Mouse (Mus musculus) olfactory bulb, adult 2 months (tissue): ENCODE measurements at regions not wholly inside any gene's neighbourhood (a gene's known extent, or its start where the extent isn't known, plus 50 kb on each side); places are given as distances from the start of the nearest gene placed in this dataset.

Source experiments
- H3K27ac ChIP-seq: fragments of 200-500 bp; 2 replicates; pipeline ENCODE4 v1.5.1; 2012; ENCODE audit warnings: low read depth, low read length; ENCODE audit not compliant: insufficient read depth
- H3K4me1 ChIP-seq: fragments of 200-500 bp; 2 replicates; pipeline ENCODE4 v1.6.1; 2012; ENCODE audit warnings: low read length; ENCODE audit not compliant: control insufficient read depth, insufficient read depth
- H3K4me3 ChIP-seq: fragments of 200-500 bp; 2 replicates; pipeline ENCODE4 v1.5.1; 2012; ENCODE audit warnings: mild to moderate bottlenecking, low read depth, low read length, moderate library complexity; ENCODE audit not compliant: insufficient read depth
- CTCF ChIP-seq: fragments of 200-500 bp; IDR thresholded peaks from 2 replicates; pipeline ENCODE4 v1.5.1; 2012; ENCODE audit warnings: low read depth, mild to moderate bottlenecking, low read length, moderate library complexity; ENCODE audit not compliant: insufficient read depth
- POLR2A ChIP-seq: fragments of 200-500 bp; IDR thresholded peaks from 2 replicates; pipeline ENCODE4 v1.6.1; 2012; ENCODE audit warnings: mild to moderate bottlenecking, low read depth, low read length, moderate library complexity; ENCODE audit not compliant: insufficient read depth
- WGBS: fragments of 180-500 bp; shearing (Covaris S2); methylation state at CpG from one replicate; pipeline ENCODE4 v1.1.7; 2018; 5-methylcytosine and 5-hydroxymethylcytosine counted together

DNA sequence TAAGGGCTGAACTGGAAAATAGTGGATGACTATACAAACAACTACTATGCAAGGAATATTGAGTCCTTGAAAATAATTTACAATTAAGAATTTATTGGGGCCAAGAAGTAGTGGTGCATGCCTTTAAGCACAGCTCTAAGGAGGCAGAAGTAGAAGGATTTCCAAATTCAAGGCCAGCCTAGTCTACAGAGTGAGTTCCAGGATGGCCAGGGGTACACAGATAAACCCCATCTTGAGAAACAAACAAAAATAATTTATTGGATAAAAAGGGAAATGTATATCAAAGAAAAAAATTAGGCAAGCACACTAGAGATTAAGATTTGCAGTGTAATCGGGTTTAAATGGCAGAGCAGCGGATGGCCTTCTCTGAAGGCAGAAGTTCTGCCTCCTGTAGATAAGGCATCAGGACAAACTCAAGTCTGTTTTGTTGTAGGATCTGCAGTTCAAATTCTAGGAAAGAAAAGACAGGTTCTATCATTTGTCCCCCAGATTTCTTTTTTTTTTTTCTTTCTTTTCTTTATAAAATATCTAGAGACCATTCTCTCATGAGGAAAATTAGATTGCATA, 110.7 kb upstream of the Man2a1 start:
- TF ChIP-seq CTCF (no peak), POLR2A (no peak)
- Histone ChIP-seq H3K4me1 (no peaks in the 10 kb centered on the region; the same call in 1 of the 2 replicates), H3K4me3 (no peak overlapping the region), H3K27ac (no peak overlapping the region; the same call in 1 of the 2 replicates)
- over 99% methylated on average over 2 of the region's 2 CpGs for WGBS

- Histone ChIP-seq H3K4me1 (no peaks in the 10 kb centered on the region; the same call in 1 of the 2 replicates), H3K4me3 (no peak overlapping the region), H3K27ac (no peak overlapping the region)
- no peak for TF ChIP-seq POLR2A
- TF ChIP-seq CTCF = no peak
- 56% methylated on average over 7 of the region's 7 CpGs for WGBS
Measured at GRCm38 (mm10) chr17:64490664-64491063, 109.9 kb upstream of the Man2a1 start.

GRCm38 (mm10) chr17:64491922-64492353, 108.6 kb upstream of the Man2a1 start:
- no peak overlapping the region for H3K4me3 ChIP-seq
- WGBS = 63% methylated on average over 10 of the region's 10 CpGs
- TF ChIP-seq POLR2A = no peak
- no peak for TF ChIP-seq CTCF

GRCm38 (mm10) chr17:64492614-64493269, 107.8 kb upstream of the Man2a1 start:
- Histone ChIP-seq H3K4me1 (no peaks in the 10 kb centered on the region), H3K4me3 (no peak overlapping the region)
- 58% methylated on average over 8 of the region's 9 CpGs for WGBS

More at GRCm38 (mm10) chr17:64491922-64492353, 108.6 kb upstream of the Man2a1 start:
- Histone ChIP-seq H3K27ac (no peak overlapping the region), H3K4me1 (no peaks in the 10 kb centered on the region)

DNA sequence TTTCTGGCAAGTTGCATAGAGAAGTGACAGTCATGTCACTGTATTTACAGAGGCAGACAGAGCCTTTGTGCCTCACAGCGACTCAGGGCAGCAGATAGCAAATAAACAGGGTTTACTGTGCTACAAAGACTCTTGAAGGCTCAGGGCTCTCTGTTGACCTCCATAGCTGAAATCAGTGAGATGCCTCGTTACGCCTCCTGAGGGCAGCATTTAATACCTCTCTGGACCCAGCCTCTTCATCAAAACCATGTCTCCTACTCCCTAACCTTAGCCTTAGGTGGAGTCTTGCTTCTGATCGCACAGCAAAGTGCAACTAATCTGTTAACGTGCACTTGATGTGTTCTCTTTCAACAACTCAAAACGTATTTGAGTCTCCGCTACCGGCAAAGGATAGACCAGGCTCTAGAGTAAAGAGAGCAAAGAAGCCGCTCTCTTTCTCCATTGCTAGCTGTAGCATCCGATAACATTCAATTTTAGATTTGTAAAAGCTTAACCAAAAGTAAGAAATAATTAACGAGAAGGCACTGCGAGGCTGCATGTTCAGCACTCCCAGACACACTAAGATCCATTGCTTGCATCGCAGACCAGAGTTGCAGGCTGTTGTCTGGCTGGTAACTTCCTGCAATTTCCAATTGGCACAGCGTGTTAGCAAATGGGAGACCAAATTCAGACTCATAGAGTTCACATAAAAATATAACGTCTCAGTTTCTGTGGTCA, 101.1 kb upstream of the Man2a1 start:
- TF ChIP-seq CTCF (no peak), POLR2A (no peak)
- no peak overlapping the region for H3K4me3 ChIP-seq
- WGBS = 63% methylated on average over 15 of the region's 15 CpGs
- no peak overlapping the region for H3K27ac ChIP-seq
- no peaks in the 10 kb centered on the region for H3K4me1 ChIP-seq

More at GRCm38 (mm10) chr17:64492614-64493269, 107.8 kb upstream of the Man2a1 start:
- no peak overlapping the region for H3K27ac ChIP-seq
- TF ChIP-seq CTCF = 0 out of 2 replicates have a peak, but pooled peaks have one; percentile 11
- no peak for TF ChIP-seq POLR2A

DNA sequence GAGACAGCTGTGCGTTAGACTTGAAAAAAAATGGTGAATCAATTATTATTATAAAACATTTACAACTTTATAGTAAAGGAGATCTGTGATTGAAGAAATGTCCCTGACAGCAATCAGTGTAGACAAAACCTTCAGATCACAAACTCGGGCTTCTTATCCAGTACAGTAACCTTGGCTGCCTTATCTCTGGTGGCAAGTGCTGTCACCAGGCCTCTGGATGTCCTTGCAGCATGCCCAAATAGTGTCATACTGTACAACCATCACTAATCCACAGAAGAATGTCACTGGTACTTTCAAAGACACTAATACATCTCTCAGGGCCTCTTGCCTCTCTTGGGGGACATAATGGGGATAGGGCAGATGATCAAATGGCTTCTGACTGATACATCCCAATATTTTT, 98.2 kb upstream of the Man2a1 start:
- no peak overlapping the region for H3K4me3 ChIP-seq
- TF ChIP-seq CTCF = no peak
- no peak for TF ChIP-seq POLR2A
- no peaks in the 10 kb centered on the region for H3K4me1 ChIP-seq
- WGBS = 100% methylated on average over 2 of the region's 2 CpGs
- H3K27ac ChIP-seq = no peak overlapping the region

- no peaks in the 10 kb centered on the region for H3K4me1 ChIP-seq
- TF ChIP-seq POLR2A = no peak
- TF ChIP-seq CTCF = no peak
- no peak overlapping the region for H3K27ac ChIP-seq
- WGBS = 88% methylated on average over 2 of the region's 2 CpGs
- no peak overlapping the region for H3K4me3 ChIP-seq
Measured at GRCm38 (mm10) chr17:64505956-64506355, 94.6 kb upstream of the Man2a1 start.

- TF ChIP-seq POLR2A (no peak), CTCF (no peak)
- H3K27ac ChIP-seq = no peak overlapping the region
- H3K4me1 ChIP-seq = no peaks in the 10 kb centered on the region
- H3K4me3 ChIP-seq = no peak overlapping the region
- WGBS = 74% methylated on average over 3 of the region's 3 CpGs
Measured at GRCm38 (mm10) chr17:64511139-64511779, 89.3 kb upstream of the Man2a1 start.

GRCm38 (mm10) chr17:64522213-64522612, 78.3 kb upstream of the Man2a1 start:
- Histone ChIP-seq H3K4me1 (no peaks in the 10 kb centered on the region), H3K27ac (no peak overlapping the region), H3K4me3 (no peak overlapping the region)
- no peak for TF ChIP-seq POLR2A
- no peak for TF ChIP-seq CTCF
- WGBS = 81% methylated on average over 8 of the region's 8 CpGs
